Mouse (Mus musculus): ENCODE data around the gene Grtp1.

Grtp1 gene

DNA sequence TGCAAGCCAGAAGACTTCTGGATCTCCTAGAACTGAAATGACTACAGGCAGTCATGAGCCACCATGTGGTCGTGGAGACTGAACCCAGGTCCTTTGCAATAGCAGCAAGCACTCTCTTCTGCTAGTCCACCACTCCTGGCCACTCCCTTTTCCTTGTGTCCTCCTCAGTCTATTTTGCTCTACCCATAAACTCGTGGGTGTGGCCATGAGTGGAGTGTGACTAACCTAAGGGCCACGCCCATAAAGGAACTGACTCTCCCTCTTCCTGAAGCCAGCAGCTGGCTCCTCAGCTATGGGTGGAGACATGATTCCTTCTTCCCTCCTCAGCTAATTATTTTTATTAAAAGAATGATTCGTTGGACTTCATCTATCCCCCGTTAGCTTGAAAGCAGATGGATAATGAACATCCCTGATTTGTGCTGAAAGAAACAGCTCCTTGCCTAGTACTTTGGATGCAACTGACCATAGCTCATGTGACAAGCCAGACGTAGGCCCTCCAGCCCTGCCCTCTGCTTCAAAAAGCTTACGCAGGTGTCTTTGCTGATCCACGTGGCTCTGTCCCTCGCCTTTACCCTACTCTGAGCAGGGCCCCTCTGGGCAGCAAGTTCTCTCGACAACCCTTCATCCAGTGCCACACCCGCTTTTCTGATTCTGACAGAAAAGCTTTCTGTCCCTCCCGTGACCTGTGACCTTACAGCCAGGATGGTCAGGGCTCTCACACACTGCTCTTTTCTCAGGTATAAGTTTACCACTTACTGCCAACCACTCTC lies 4.1 kb upstream of the Grtp1 start:
- peak; percentile 89 for DNase-seq (ENCODE audit: low read depth, low spot score)

DNA sequence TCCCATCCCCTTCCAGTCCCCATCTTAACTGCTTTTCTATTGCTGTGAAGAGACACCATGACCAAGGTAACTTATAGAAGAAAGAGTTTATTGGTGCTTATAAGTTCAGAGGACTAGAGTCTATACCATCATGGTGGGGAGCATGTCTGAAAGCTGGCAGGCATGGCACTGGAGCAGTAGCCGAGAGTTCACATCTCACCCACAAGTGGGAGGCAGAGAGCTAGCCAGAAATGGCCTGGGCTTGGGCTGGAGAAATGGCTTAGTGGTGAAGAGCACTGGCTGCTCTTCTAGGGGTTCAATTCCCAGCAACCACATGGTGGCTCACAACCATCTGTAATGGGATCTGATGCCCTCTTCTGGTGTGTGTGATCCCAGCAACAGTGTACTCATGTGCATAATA lies 3.1 kb upstream of the Grtp1 start:
- no peak for DNase-seq (ENCODE audit: low read depth, low spot score)

DNA sequence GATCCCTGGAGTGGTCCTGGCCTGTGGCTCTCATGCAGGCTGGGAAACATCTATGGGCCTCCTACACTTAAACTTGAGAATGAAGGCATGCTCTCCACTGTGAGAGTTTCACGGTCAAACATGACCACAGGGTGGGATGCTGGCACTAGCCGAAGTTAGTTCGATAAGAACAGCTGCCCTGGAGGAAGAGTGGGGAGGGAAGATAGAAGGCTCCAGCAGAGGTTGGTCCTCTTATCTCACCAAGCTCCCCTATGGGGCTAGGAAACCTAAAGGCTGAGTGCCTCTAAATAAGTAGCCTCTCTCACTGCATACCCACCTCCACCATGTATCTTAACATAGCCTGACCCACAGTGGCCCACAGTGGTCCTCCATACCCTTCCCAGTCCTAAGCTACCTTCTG lies 2.4 kb upstream of the Grtp1 start:
- no peak for DNase-seq (ENCODE audit: low read depth, low spot score)

DNA sequence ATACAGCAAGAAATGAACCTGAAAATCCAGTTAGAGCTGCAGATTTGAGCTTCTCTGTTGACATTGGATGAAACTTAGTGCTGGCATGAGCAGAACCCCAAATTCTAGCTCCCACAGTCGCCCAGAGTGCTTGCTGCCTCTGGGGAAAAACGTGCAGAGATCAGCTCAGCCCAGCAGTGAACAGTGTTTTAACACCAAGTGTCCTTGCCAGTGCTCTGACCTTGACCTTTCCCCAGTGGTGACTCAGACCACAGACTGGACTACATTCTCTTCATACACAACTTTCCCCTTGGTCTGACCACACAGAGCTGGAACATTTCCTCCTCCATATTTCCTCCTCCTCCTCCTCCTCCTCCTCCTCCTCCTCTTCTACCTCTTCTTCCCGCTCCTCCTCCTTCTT lies 1.6 kb upstream of the Grtp1 start:
- DNase-seq (ENCODE audit: low read depth, low spot score) = peak; percentile 66

DNA sequence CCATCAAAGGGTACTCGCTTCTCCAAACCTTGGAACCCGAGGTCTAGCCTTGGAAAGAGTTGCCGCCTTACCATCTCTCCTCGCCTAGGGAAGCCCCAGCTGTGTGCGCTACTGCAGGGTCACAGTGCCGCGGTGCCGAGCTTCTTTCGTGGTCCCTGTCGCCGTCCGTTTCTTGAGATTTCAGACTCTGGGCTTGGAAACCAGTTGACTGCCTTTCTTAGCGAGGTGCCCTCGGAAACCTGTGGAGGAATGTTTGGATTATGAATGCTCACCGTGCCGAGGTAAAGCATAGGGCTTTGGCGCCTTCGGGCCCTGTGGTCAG lies 554 bp upstream of the Grtp1 start:
- DNase-seq (ENCODE audit: low read depth, low spot score) = no peak

DNA sequence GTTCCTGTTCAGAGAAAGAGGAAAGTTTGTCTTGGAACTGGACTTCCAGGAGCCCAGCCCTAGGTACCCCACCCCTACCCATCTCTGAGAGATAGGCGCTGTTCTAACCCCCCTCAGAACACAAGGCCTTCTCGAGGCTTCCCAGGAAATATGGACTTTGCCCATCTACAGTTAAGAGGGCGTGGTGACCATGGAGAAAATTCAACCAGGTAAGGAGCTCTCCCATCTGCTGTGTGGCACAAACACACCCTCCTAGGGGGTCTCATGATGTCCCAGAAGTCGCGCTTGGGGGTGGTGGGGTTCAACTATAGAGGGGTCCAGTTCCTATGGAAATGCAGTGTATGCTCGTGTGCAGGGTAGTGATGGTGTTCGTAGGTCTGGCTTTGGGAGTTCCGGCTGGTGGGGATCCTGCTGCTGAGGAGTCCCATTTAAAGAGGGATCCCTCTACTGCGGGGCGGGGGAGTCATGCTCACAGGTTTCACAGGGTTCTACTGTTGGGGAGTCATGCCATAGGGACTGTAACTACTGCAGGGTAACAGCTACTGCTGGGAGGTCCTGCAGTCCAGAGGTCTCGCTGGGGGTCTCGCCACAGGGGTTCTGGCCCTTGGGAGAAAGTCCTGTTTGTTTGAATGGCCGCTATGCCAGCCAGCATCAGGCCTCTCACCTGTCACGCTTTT lies 897 bp downstream of the Grtp1 start:
- no peak for DNase-seq (ENCODE audit: low read depth, low spot score)

DNA sequence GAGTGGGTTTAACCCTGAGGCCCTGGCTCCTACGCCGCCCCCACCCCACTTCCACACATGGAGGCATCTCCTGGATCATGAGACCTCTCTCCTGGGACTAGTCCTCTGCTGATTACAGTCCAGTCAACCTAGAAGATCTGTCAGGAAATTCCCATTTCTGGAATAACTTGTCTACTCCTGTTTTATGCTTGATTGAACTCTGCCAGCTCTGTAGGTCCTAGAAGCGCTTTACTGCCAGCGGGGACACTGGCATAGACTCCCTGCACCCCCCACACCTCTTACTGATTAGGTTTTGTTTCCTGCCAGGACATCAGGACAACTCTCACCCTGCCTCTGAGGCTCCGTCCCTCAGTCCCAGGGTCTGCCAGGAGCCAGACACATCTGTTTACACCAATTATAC lies 2.9 kb downstream of the Grtp1 start:
- DNase-seq (ENCODE audit: low read depth, low spot score) = no peak

DNA sequence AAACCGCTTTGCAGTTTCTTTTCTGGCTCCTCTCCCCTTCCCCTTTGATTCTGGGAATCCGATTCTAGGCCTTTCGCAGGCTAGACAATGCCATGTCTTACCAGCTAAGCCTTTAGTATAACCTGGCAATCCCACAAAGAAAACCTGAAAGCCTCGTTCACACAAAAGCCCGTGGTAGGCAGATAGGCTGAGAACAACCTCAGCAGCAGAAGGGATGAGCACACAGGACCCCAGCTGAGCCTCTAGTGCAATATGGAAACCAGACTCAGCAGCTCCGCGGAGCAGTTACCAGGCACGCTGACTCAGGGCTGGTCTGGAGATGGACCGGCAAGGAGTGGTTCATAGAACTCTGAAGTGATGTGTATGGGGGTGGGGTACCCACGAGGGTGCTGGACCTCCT lies 5.6 kb downstream of the Grtp1 start:
- DNase-seq (ENCODE audit: low read depth, low spot score) = peak; percentile 61

DNA sequence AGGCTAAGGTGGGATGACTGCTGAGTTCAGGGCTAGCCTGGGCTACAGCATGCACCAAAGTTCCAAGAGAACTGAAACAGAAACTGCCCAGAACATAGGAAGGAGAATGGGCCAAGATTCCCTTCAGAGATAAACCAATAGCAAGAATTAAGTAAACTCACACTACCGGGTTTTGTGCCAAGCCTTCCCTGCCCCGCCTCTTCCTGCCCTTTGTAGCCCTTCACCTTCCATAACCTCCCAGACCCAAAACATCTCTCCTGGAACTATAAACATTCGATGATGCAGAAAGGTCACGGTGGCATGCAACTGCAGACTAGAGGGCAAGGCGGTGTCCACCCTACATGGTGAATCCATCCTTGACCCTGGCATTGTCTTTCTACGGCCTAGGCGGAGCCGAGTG lies 10.2 kb downstream of the Grtp1 start:
- no peak for DNase-seq (ENCODE audit: low read depth, low spot score)

DNA sequence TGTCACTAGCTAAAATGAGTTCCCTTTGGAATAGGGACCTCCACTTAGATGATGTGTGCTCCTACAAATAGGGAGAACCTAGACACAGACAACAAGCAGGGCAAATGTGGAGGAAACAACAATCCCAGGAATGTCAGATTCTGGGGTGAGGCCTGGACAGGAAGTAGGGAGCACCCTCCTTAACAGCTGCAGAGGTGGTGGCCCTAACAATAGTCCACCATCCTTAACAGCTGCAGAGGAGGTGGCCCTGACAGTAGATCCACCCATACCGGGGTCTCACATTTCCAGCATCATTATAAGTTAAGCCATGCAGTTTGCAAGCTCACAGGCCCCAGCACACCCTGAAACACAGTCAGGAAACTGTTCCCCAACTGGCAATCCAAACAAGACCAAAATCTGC lies 11.6 kb downstream of the Grtp1 start:
- DNase-seq (ENCODE audit: low read depth, low spot score) = peak; percentile 53

DNA sequence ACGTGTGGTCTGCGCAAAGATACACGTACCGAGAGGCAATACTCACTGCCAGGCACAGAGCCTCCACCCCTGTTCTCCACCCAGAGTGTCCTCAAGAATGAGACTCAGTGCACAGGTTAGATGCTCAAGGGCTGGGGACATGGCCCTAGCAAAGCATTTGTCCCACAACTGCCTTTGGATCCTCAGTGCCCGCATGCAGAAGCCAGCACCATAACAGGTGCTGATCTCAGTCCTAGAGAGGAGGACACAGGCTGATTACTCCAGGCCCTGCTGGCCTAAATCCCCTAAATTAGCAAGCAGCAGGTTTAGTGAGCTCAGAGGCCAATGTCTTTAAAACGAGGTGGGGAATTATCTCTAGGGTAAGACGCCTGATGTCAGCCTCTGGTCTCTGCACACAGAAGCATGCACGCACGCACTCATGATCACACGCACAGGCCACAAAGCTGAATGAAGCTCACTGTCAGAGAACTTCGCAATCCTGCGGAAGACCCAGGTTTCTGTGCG lies 12.3 kb downstream of the Grtp1 start:
- no peak for DNase-seq (ENCODE audit: low read depth, low spot score)

DNA sequence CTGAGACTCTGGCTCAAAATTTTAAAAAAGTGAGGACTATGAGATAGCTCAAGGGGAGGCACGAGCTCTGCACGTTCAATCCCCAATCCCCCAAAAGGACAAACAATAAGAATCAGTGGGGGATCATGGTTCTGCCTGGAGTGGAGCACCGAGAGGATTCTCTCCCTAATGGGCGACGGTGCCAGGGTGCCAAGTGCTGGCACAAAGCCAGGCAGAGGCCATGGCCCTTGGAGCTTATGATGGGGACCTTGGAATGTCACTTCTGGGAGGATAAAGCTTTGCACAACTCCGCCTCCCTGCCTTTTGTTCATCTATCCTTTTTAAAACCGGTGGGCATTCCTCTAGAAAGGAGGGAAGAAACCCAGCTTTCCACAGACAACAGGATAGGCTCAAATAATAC lies 12.8 kb downstream of the Grtp1 start:
- DNase-seq (ENCODE audit: low read depth, low spot score) = no peak

DNA sequence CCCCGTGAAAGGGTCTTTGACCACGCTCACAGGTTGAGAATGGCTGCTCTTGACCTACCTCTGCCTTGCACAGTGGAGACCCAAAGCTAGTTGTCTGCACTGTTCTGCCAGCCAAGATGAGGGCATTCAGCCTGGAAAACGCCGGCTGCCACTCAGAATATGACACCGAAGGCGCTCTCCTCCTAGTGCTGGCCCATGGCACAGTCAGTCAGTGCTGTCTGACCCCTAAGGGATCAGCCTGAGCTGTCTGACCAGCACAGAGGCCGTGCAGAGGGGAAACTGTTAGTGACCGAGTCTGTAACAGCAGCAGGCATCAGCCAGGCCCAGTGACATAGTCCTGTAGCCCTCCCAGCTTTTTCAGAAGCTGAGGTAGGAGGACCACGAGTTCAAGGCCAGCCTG lies 13.2 kb downstream of the Grtp1 start:
- no peak for DNase-seq (ENCODE audit: low read depth, low spot score)

DNA sequence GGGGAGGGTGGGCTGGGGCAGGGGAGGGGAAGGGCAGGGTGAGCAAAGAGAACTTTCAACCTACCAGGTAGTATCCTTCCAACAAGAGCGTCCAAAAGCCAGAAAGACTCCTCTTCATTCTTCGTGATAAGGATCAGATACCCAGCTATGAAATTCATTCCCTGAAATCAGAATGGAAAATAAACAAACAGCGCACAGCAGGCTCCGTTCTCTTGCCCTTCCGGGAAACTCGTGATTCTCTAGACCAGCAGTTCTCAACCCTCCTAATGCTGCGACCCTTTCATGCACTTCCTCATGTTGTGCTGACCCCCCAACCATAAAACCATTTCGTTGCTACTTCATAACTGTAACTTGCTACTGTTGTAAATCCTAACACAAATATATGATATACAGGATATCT lies 13.6 kb downstream of the Grtp1 start:
- DNase-seq (ENCODE audit: low read depth, low spot score) = no peak

DNA sequence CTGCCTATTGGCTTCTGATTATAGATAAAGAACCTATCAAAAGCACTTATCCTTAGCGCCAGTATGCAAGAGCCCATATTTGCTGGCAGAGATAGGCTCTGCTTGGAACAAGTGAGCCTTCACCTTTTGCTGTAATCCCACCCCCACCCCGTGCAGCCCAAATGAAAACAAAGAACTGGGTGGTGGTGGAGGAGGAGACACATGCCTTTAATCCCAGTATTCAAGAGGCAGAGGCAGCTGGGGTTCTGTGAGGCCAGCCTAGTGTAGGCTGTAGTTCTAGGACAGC lies 18.8 kb downstream of the Grtp1 start:
- no peak for DNase-seq (ENCODE audit: low read depth, low spot score)

DNA sequence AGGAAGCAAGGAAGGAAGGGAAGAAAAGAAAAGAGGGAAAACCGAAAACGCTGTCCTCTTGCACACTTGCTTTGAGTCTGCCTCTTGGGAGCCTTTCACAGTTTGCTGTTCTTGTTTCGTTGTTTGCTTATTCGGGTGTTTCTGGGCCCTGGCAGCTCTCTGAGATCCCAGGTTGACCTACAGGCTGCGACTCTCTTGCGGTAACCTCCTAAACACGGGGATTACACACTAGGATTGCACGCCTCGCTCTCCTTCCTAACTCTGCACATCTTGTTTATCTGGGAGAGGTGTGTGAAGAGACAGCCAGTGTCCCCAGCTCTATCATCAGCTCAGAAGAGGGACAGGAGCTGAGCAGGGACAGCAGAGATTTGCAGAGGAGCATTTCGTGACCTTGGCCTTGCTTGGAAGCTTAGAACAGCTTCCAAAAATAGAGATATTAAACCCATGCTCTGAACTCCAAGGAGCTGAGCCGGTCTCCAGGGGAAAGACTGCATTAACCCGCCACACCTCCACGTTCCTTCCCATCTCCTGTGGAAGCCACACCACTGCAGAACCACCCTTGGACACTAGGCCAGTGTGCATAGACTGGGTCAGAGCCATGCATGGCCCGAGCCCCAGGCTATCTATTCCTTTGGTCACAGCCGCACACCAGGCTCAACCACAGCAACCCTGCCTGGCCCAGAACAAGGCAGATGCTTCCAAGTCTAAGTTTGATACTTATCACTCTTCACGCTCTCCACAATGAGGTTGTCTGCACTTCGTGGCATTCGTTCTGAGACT lies 19.3 kb downstream of the Grtp1 start:
- no peak for DNase-seq (ENCODE audit: low read depth, low spot score)

DNA sequence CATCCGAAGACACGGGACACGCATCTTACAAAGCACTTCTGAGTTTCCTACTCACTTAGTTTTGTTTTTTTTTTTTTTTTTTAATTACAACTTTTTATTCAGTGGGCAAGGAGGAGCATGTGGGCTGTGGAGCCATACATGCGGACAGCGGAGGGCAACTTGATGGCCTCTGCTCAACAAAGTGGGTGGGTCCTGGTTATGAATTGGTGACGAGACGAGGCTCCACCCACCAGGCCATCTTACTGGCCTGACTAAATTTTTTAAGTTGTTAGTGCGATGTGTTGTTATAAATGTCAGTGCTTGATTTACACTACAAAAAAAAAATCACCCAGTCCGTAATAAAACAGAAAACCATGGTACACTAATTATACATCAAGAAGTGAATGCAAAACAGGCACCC lies 20.0 kb downstream of the Grtp1 start:
- no peak for DNase-seq (ENCODE audit: low read depth, low spot score)

DNA sequence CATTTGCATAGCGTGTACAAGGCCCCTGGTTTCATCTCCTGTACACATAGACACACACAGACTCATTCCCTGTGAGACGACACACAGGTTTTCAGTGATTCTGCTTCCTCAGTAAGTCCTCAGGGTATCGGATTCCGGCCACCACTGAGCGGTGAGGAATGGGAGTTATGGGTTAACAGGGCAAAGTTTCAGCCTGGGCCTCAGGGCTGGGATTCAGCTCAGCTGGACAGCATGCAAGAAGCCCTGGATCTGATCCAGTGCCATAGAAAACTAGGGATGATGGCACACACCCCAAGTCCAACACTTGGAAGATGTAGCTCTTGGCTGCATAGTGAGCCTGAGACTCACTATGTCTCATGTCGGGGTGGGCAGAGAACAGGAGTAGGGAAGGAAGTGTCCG lies 20.5 kb downstream of the Grtp1 start:
- no peak for DNase-seq (ENCODE audit: low read depth, low spot score)

DNA sequence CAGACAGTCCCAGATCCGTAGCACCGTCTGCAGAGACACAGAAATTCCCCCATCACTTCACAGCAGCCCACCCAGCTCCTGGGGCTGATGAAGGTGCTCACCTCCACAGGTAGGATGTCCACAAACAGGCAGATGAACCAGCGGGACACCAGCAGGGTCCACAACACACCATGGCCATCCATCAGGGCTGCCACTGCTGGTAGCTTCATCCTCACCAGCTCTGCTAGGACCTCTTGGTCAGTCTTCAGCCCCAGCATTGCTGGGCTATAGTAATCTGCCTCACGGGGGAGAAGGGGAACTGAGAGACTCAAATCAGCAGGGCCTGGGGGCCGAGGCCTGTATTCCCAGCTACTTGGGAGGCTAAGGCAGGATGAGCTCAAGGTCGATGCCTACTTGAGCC lies 20.9 kb downstream of the Grtp1 start:
- no peak for DNase-seq (ENCODE audit: low read depth, low spot score)

DNA sequence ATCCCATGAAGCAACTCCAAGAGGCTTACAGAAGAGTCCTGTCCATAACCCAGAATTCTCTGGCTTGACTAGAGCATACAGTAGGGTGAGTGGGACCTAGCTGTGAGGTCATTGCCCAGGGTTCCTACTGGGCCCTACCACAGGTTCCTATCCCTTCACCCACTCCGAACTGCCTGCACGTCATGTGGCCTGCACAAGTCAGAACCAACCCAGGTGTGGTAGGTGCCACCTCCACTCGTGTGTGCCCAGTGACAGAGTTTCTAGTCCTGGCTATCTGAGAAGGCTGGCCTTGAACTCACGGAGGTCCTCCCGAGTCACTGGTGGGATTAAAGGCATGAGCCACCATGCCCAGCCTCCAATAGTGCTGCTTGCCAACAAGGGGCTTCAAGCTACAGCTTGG lies 22.3 kb downstream of the Grtp1 start:
- DNase-seq (ENCODE audit: low read depth, low spot score) = no peak

DNA sequence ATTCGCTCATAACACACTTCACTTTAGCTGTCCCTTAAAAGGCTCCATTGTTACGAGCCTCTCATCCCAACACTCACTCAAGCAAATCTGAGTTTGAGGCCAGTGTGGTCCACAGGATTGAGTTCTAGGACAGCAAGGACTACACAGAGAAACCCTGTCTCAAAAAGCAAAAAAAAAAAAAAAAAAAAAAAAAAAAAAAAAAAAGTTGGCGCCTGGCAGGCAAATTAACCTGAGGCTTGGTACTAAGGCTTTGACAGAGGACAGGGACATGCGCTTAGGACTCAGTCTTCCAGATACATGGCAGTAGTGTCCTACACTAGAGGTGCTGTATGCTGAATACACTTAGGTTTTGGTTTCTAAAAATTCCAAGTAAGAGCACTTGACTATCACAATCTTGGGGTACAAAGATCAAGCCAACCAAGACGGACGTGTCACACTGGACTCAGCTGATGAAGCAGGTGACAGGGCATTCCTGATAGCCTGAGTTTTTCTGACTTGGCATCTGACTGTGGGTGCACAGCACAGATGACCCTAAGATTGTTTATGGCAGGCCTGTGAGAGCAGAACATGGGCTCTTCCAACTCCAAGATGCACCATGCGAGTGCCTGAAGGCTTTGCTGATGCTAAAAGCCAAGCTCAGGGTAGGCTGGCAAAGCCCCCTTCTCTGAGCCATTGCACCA lies 23.1 kb downstream of the Grtp1 start:
- DNase-seq (ENCODE audit: low read depth, low spot score) = no peak

DNA sequence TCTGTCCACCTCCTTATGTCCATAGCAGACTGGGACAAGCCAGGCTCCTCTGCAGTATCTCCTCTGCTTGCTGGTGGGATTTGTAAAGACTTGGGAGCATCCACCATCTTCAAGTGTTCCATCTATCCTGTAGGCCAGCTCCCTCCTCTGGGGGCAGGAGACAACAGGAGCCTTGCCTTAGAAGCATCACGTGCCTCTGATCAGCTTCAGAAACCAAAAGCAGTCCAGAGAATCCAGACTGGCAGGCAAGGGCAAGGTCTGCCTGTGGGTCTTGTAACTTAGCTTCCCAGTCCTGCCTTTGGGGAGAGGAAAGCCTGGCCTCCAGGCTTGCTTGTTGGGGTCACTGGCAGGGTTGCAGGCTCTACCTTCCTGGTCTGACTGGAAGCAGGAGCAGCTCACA lies 24.8 kb downstream of the Grtp1 start:
- no peak for DNase-seq (ENCODE audit: low read depth, low spot score)
